Mouse (Mus musculus) liver, embryonic 14.5 days (tissue): ENCODE data around the gene Itga2.

ENCODE experiments used
- CTCF ChIP-seq: IDR thresholded peaks from 2 replicates; pipeline ENCODE4 v1.5.1; 2016; ENCODE audit warnings: antibody characterized with exemption, low read depth, control low read depth
- EP300 ChIP-seq: IDR thresholded peaks from 2 replicates; pipeline ENCODE4 v1.6.1; 2016; ENCODE audit warnings: antibody characterized with exemption, low read depth

GRCm38 (mm10) chr13:114878667-114879066, 53.2 kb downstream of the Itga2 start:
- TF ChIP-seq CTCF (no peak), EP300 (no peak)
